Mouse (Mus musculus) adrenal gland, postnatal 0 days (tissue): ENCODE measurements around the gene Tas2r104. TPM values are rescaled to one million over a fixed set of nuclear protein-coding genes. Genes with fewer than 3 reads are reported as not detected.

ENCODE experiments used
- polyA plus RNA-seq: library from polyadenylated mRNA; unstranded; fragments of >200 nt; fragmentation: Nextera tagmentation; extraction: Ambion mirVana; gene quantifications from 2 replicates; pipeline ENCODE4 v1.2.1, GENCODE M21; 2015

The Tas2r104 gene
- polyA plus RNA-seq, result not detected in 2 replicates

DNA sequence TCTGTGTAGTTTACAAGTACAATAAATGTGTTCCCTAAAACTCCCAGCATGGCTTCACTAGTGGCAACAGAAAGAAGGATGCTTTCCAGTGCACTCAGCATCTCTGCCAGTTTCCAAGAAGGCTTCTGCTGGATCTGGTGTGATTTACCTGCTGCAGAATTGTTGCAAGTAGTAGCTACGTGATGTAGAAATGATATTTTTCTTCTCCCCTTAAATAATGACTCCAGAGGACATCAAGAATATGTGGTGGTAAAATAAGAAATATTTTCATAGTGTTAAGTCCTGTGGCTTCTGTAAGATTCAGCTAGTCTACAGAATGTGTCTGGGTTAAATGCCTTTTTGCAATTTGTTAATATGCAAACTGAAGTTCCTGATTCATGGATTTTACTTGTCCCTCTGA is at the start of gene Tas2r104:
Gene Tas2r104 (minus strand): TSS at position 101 of the 400 bp plus-strand sequence.

GRCm38 (mm10) chr6:131689963-131690362 is 4.4 kb upstream of the Tas2r104 start, which contains the start of gene Tas2r114:
TSS of gene Tas2r114 (minus strand) at chr6:131690063.

GRCm38 (mm10) chr6:131687395-131687794 is 1.9 kb upstream of the Tas2r104 start, which contains the start of gene Tas2r105:
TSS of gene Tas2r105 (minus strand) at chr6:131687495.

GRCm38 (mm10) chr6:131678786-131679185 is 6.8 kb downstream of the Tas2r104 start, which contains the start of gene Tas2r106:
TSS of gene Tas2r106 (minus strand) at chr6:131678886.

GRCm38 (mm10) chr6:131660049-131660448 is 25.5 kb downstream of the Tas2r104 start, which contains the start of gene Tas2r107:
TSS of gene Tas2r107 (minus strand) at chr6:131660149.

Other genes with a start within 250 kb of the Tas2r104 start
- not detected in 2 replicates for gene 5430401F13Rik, start 199.3 kb downstream of the Tas2r104 start, polyA plus RNA-seq
- not detected in 2 replicates for gene Gm6619, start 199.3 kb downstream of the Tas2r104 start, polyA plus RNA-seq
- gene Tas2r130, start 54.8 kb downstream of the Tas2r104 start, polyA plus RNA-seq, result not detected in 2 replicates
- gene Tas2r107, start 25.6 kb downstream of the Tas2r104 start, polyA plus RNA-seq, result not detected in 2 replicates
- not detected in 2 replicates for gene Tas2r106, start 6.9 kb downstream of the Tas2r104 start, polyA plus RNA-seq
- not detected in 2 replicates for gene Tas2r105, start 1.8 kb upstream of the Tas2r104 start, polyA plus RNA-seq
- gene Tas2r114, start 4.3 kb upstream of the Tas2r104 start, polyA plus RNA-seq, result not detected in 2 replicates